9 mouse cellular contexts compared by ENCODE assay signal in genomic region chr15:62092671-62093185, GRCm38 (mm10).
DNase-seq lines count a peak whose midpoint lies in the region; ATAC-seq and TF ChIP-seq lines count a peak whose summit lies in the region.
"Had no signal": no experiment of that assay in that cellular context is flagged by ENCODE, and none has a peak within 500 bp of the region (broad histone marks: within the 10 kb centered on the region; RNA-seq: fewer than 3 reads in every experiment).

No protein-coding gene starts in this region.

- ATAC-seq in intestine, embryonic 16.5 days = peak; percentile 68
- ATAC-seq in megakaryocyte-erythroid progenitor cell, adult 5-6 weeks (replicated peaks; ENCODE audit: low FRiP score, low TSS enrichment, poor library complexity, severe bottlenecking) = no peak

- H3K4me3 ChIP-seq in intestine, embryonic 16.5 days (ENCODE audit: low read length) = no peak overlapping the region
- H3K4me3 ChIP-seq: embryonic facial prominence, embryonic 12.5 days had no signal

- no peaks in the 10 kb centered on the region for H3K27me3 ChIP-seq in intestine, embryonic 16.5 days (replicated peaks; ENCODE audit: control insufficient read depth, insufficient read depth, low read length)
- H3K27me3 ChIP-seq: embryonic facial prominence, embryonic 12.5 days had no signal

- no peak for TF ChIP-seq CTCF in brain, embryonic 14.5 days (IDR thresholded peaks at IDR 0.05; ENCODE audit: borderline replicate concordance, extremely low read depth, insufficient read depth, insufficient read length)

- 21% methylated on average over 5 of the region's 5 CpGs for WGBS in intestine, embryonic 16.5 days

- no peak for TF ChIP-seq POLR2A in brain, embryonic 14.5 days (IDR thresholded peaks at IDR 0.05; ENCODE audit: borderline replicate concordance, extremely low read depth, insufficient read depth, insufficient read length, poor library complexity, severe bottlenecking)

- H3K36me3 ChIP-seq in intestine, embryonic 16.5 days (ENCODE audit: control insufficient read depth, insufficient read depth, low read length) = no peaks in the 10 kb centered on the region
- H3K36me3 ChIP-seq: embryonic facial prominence, embryonic 12.5 days had no signal

- H3K4me1 ChIP-seq in intestine, embryonic 16.5 days (ENCODE audit: control insufficient read depth, insufficient read depth, low read length) = peaks cover 11% of the 10 kb centered on the region

- DNase-seq in ovary, postnatal 36 days (ENCODE audit: low spot score) = peak; percentile 55
- DNase-seq in ovary, postnatal 14 days (ENCODE audit: low spot score) = no peak
- peak; percentile 59 for DNase-seq in brain, embryonic 14.5 days (ENCODE audit: low read depth)
- peak; percentile 35 for DNase-seq in neural tube, embryonic 10.5 days (ENCODE audit: extremely low spot score, low spot score)
- no peak for DNase-seq in layer of hippocampus, adult 18-20 months (ENCODE audit: low spot score in 2 of 2)
- DNase-seq in layer of hippocampus, postnatal 36 days = no peak

- H3K9ac ChIP-seq in intestine, embryonic 16.5 days (ENCODE audit: low read depth, low read length) = no peak overlapping the region
- H3K9ac ChIP-seq: embryonic facial prominence, embryonic 12.5 days had no signal

- H3K4me2 ChIP-seq in intestine, embryonic 16.5 days (ENCODE audit: low read depth, low read length) = no peak overlapping the region
- H3K4me2 ChIP-seq: embryonic facial prominence, embryonic 12.5 days had no signal

- H3K27ac ChIP-seq in intestine, embryonic 16.5 days (ENCODE audit: low read length) = no peak overlapping the region
- H3K27ac ChIP-seq: embryonic facial prominence, embryonic 12.5 days had no signal

- no peaks in the 10 kb centered on the region for H3K9me3 ChIP-seq in intestine, embryonic 16.5 days (ENCODE audit: control insufficient read depth, low read length)
- H3K9me3 ChIP-seq: embryonic facial prominence, embryonic 12.5 days had no signal

Comparison
In these comparisons a context has a peak if more than half of its experiments do, and no peak if none do; other contexts are left out.
1. DNase-seq: peak in ovary, postnatal 36 days (single experiment), brain, embryonic 14.5 days (single experiment) and neural tube, embryonic 10.5 days (single experiment); none in ovary, postnatal 14 days (single experiment), layer of hippocampus, adult 18-20 months (0 of 2) and layer of hippocampus, postnatal 36 days (0 of 2).